Mouse (Mus musculus) intestine, embryonic 16.5 days (tissue): Measurements from ENCODE around the gene Cox20. TPM values are rescaled to one million over a fixed set of nuclear protein-coding genes. Genes with fewer than 3 reads are reported as not detected.
"Not testable (repeated sequence)": the region's sequence is repeated elsewhere in the genome, so short reads cannot be mapped to it uniquely, and the experiment has no call there.

ENCODE experiments used
- ATAC-seq: fragments of 200-750 bp; cut with Nextera tagmentation; 2 replicates; pipeline ENCODE4 v1.8.0; 2017; ENCODE audit warnings: moderate TSS enrichment, moderate library complexity
- H3K27ac ChIP-seq: fragments of 300-500 bp; sonication (generic); 2 replicates; pipeline ENCODE4 v1.5.1; 2014; ENCODE audit warnings: mild to moderate bottlenecking, low read length
- H3K27me3 ChIP-seq: fragments of 300-500 bp; sonication (generic); replicated peaks from 2 replicates; pipeline ENCODE4 v1.6.1; 2014; ENCODE audit warnings: low read length, control low read depth, mixed read lengths; ENCODE audit not compliant: control insufficient read depth, insufficient read depth
- H3K36me3 ChIP-seq: fragments of 300-500 bp; sonication (generic); 2 replicates; pipeline ENCODE4 v1.6.1; 2014; ENCODE audit warnings: low read length, control low read depth; ENCODE audit not compliant: control insufficient read depth, insufficient read depth
- H3K4me1 ChIP-seq: fragments of 300-500 bp; sonication (generic); 2 replicates; pipeline ENCODE4 v1.6.1; 2014; ENCODE audit warnings: low read length, control low read depth, mixed read lengths; ENCODE audit not compliant: control insufficient read depth, insufficient read depth
- H3K4me2 ChIP-seq: fragments of 300-500 bp; sonication (generic); 2 replicates; pipeline ENCODE4 v1.6.1; 2014; ENCODE audit warnings: low read depth, low read length, control low read depth
- H3K4me3 ChIP-seq: fragments of 300-500 bp; sonication (generic); 2 replicates; pipeline ENCODE4 v1.5.1; 2014; ENCODE audit warnings: mild to moderate bottlenecking, low read length
- H3K9ac ChIP-seq: fragments of 300-500 bp; sonication (generic); 2 replicates; pipeline ENCODE4 v1.6.1; 2014; ENCODE audit warnings: low read depth, low read length
- H3K9me3 ChIP-seq: fragments of 300-500 bp; sonication (generic); 2 replicates; pipeline ENCODE4 v1.6.1; 2016; ENCODE audit warnings: low read length, control low read depth; ENCODE audit not compliant: control insufficient read depth
- WGBS: fragments of 180-500 bp; shearing (Covaris S2); extraction: QIAGEN DNeasy Blood & Tissue Kit; methylation state at CpG from one replicate; pipeline ENCODE4 v1.1.7; 2014; 5-methylcytosine and 5-hydroxymethylcytosine counted together
- polyA plus RNA-seq: library from polyadenylated mRNA; unstranded; fragments of >200 nt; fragmentation: Nextera tagmentation; extraction: Ambion mirVana; gene quantifications from 2 replicates; pipeline ENCODE4 v1.2.1, GENCODE M21; 2015

Gene Cox20
- polyA plus RNA-seq, 1 experiment from 2014 or later = 142 TPM

DNA sequence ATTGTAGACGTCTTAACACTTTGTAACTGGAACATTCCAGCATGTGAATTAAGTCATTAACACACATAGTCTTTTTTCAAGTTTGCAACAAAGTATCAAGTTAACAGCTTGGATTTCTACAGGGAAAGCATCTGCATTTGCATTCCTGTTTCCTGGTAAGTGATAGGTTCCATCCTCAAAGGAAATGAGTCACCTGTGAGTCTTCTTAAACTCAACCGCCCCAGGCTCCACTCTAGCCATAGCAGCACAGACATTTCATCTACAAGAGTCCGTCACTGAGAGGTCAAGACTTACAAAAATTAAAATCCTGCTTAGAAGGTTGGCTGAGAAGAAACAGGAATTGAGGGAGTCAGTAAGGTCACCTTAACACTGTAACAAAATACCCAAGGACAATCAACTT, 27.2 kb upstream of the Cox20 start:
- Histone ChIP-seq H3K9me3 (no peaks in the 10 kb centered on the region), H3K9ac (no peak overlapping the region), H3K4me1 (no peaks in the 10 kb centered on the region), H3K27ac (no peak overlapping the region), H3K27me3 (no peaks in the 10 kb centered on the region), H3K4me3 (no peak overlapping the region), H3K4me2 (no peak overlapping the region), H3K36me3 (no peaks in the 10 kb centered on the region)
- WGBS = 77% methylated on average over 3 of the region's 3 CpGs
- no peak for ATAC-seq

DNA sequence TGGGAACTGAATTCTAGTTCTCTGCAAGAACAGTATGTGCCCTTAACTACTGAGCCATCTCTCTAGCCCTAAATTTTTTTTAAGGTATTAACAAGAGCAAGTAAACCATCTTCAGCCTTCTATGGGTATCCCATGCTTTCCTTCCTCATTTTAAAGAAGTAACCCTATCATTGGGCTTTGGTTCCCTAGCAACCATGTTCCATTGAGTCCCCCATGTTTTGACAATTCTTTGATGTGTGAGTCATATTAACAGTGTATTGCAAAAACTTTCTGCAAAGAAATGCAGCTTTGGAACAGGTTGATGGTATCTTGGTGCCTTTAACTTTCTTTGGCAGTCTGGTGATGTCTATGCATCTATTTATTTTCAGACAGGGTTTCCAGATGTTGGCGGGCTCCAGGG, 24.9 kb upstream of the Cox20 start:
- WGBS = 97% methylated on average over 1 of the region's 1 CpGs
- Histone ChIP-seq H3K4me2 (no peak overlapping the region), H3K9me3 (no peaks in the 10 kb centered on the region), H3K27me3 (no peaks in the 10 kb centered on the region), H3K36me3 (no peaks in the 10 kb centered on the region), H3K27ac (no peak overlapping the region), H3K9ac (no peak overlapping the region), H3K4me3 (no peak overlapping the region), H3K4me1 (no peaks in the 10 kb centered on the region)
- ATAC-seq = no peak

DNA sequence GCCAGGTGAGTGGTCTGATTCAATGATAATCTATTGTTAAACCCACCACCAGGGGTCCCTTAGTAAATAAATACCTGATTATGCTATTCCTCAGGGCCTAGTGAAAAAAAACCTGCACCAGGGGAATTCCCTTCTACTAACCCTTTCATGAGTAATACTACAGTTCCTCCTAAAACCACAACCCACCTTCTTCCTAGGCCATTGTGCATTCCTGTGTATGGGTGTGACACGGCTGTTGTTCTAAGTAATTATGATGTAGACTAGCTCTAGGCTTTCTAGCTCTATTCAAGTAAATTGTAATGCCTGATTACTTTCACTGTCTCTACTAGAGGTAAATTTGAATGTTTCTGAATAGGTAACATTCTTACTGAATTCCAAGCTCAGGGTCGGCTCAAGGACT, 17.7 kb upstream of the Cox20 start:
- not testable (repeated sequence) for H3K9me3 ChIP-seq, H3K27ac ChIP-seq, H3K4me2 ChIP-seq, H3K36me3 ChIP-seq, ATAC-seq, H3K4me1 ChIP-seq, H3K9ac ChIP-seq, H3K27me3 ChIP-seq, H3K4me3 ChIP-seq
- 89% methylated on average over 2 of the region's 2 CpGs for WGBS

DNA sequence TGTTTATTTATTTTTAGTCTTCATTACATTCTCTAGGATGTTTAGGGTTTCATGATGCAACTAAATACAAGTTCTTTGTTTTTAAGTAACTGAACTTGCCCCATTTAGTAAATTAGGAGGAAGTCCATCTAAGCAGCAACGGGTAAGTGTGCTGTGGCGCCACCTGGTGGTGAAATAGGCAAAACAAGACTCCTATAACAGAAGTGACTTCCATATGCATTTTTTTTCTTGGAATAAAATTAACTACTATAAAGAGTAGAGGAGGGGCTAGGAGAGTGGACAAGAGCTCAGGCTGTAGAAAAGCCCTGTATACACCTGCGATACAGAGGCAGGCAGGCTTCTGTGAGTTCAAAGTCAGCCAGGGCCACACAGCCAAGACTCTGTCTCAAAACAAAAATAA, 15.5 kb upstream of the Cox20 start:
- ATAC-seq = peak; percentile 13; the same call in 1 of the 2 replicates
- H3K4me1 ChIP-seq = no peaks in the 10 kb centered on the region
- WGBS = 27% methylated on average over 3 of the region's 3 CpGs
- H3K36me3 ChIP-seq = no peaks in the 10 kb centered on the region
- H3K4me3 ChIP-seq = no peak overlapping the region
- H3K27me3 ChIP-seq = no peaks in the 10 kb centered on the region
- no peak overlapping the region for H3K27ac ChIP-seq
- no peak overlapping the region for H3K4me2 ChIP-seq
- no peak overlapping the region for H3K9ac ChIP-seq
- H3K9me3 ChIP-seq = no peaks in the 10 kb centered on the region

DNA sequence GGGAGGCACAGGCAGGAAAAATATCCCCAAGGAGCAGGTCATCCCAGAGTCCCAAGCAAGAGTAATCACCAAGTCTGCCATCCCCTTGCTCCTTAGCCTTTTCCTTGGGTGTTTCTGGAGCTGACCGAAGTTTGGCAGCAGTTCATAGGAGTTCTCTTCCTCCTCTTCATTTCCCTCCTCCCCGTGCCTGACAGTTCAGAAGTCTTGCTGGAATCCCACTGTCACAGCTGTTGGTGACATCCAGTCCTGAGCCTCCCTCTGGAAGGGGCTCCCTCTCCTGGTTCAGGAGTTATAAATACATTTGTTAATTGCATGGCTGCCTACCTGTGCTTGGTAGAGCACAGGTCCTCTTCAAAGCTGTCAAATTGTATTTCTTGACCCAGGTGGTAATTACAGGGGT, 9.4 kb upstream of the Cox20 start:
- no peaks in the 10 kb centered on the region for H3K27me3 ChIP-seq
- no peak overlapping the region for H3K9ac ChIP-seq
- no peak overlapping the region for H3K4me2 ChIP-seq
- no peak overlapping the region for H3K27ac ChIP-seq
- H3K9me3 ChIP-seq = no peaks in the 10 kb centered on the region
- no peak overlapping the region for H3K4me3 ChIP-seq
- no peaks in the 10 kb centered on the region; the same call in 1 of the 2 replicates for H3K4me1 ChIP-seq
- 62% methylated on average over 2 of the region's 2 CpGs for WGBS
- no peaks in the 10 kb centered on the region for H3K36me3 ChIP-seq
- no peak for ATAC-seq

DNA sequence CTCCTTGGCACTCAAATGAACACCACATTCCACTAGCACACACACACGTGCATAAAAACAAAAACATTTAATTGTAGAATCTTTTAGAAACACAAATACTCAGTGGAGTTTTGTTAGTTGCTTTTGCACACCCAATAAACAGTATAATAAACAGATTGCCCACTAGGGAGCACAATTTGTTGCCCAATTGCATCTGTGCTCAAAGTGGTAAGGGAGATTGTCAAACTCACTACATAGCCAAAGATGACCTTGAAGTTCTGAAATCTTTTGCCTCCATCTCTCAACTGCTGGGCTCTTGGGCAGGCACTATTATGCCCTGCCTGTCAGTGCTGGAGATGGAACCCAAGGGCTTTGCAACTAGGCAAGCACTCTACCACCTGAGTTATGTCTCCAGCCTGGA, 8.8 kb upstream of the Cox20 start:
- Histone ChIP-seq H3K9me3 (no peaks in the 10 kb centered on the region), H3K27ac (no peak overlapping the region), H3K9ac (no peak overlapping the region), H3K4me1 (no peaks in the 10 kb centered on the region; the same call in 1 of the 2 replicates), H3K27me3 (no peaks in the 10 kb centered on the region), H3K36me3 (no peaks in the 10 kb centered on the region), H3K4me3 (no peak overlapping the region), H3K4me2 (no peak overlapping the region)
- 71% methylated on average over 1 of the region's 1 CpGs for WGBS
- ATAC-seq = no peak

- Histone ChIP-seq H3K4me2 (no peak overlapping the region), H3K4me1 (peaks cover 3% of the 10 kb centered on the region; the same call in 1 of the 2 replicates), H3K9ac (no peak overlapping the region), H3K36me3 (no peaks in the 10 kb centered on the region), H3K4me3 (no peak overlapping the region), H3K9me3 (no peaks in the 10 kb centered on the region), H3K27me3 (no peaks in the 10 kb centered on the region), H3K27ac (no peak overlapping the region)
- 89% methylated on average over 1 of the region's 1 CpGs for WGBS
- no peak for ATAC-seq
Measured at GRCm38 (mm10) chr1:178313039-178313597, 5.8 kb upstream of the Cox20 start.

GRCm38 (mm10) chr1:178314236-178314635, 4.7 kb upstream of the Cox20 start:
- H3K4me2 ChIP-seq = no peak overlapping the region
- H3K36me3 ChIP-seq = no peaks in the 10 kb centered on the region
- no peaks in the 10 kb centered on the region for H3K9me3 ChIP-seq
- WGBS = 86% methylated on average over 2 of the region's 2 CpGs
- ATAC-seq = no peak
- H3K9ac ChIP-seq = no peak overlapping the region
- no peak overlapping the region for H3K4me3 ChIP-seq
- H3K27ac ChIP-seq = no peak overlapping the region
- H3K4me1 ChIP-seq = peaks cover 3% of the 10 kb centered on the region; the same call in 1 of the 2 replicates
- H3K27me3 ChIP-seq = no peaks in the 10 kb centered on the region

DNA sequence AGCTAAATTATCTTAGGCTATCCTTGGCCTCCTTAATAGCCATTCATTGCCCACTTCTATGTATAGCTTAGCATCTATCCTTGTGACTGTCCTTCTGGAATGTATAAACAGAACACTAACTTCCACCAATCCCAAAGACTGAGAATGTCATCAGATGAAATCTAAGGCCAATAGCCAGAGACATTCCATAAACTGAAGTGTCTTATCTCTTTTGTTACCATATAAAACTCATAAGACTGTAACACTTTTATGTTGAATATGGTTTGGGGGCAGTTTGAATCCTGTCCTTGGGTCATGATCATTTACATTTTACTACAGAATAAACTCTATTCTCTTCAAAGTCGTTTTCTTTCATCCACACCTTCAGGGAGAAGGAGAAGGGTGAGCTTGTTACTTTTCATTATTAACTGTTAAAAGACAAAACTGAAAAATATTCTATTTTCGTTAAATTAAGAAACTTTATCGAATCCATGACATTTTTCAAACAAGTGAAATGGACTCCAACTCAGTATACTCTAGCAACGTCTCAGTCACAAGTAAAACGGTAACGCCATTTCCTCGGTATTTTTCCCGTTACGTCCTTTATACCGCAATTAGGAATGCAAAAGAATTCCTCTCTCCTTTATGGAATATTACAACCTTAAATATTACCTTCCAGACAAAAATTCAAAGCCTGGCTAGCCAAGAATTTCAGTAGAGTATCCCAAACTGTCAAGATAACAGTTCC, 1.5 kb upstream of the Cox20 start:
- WGBS = 37% methylated on average over 10 of the region's 10 CpGs
- no peak for ATAC-seq
- peaks cover 15% of the 10 kb centered on the region for H3K4me1 ChIP-seq

More for the DNA sequence above, 1.5 kb upstream of the Cox20 start:
- peak overlapping the region; percentile 99; the same call in 1 of the 2 replicates for H3K27ac ChIP-seq
- no peaks in the 10 kb centered on the region for H3K9me3 ChIP-seq
- no peaks in the 10 kb centered on the region; the same call in 1 of the 2 replicates for H3K36me3 ChIP-seq
- H3K27me3 ChIP-seq = no peaks in the 10 kb centered on the region
- H3K4me2 ChIP-seq = peak overlapping the region; percentile 55
- H3K9ac ChIP-seq = peak overlapping the region; percentile 41; the same call in 1 of the 2 replicates
- H3K4me3 ChIP-seq = peak overlapping the region; percentile 11; the same call in 1 of the 2 replicates
